Mouse (Mus musculus) embryo, embryonic 11.5 days (tissue): ENCODE data around the gene Tmem239.

Experiments
- DNase-seq: peaks from one replicate; pipeline ENCODE4 v3.0.0-alpha.2; 2012; ENCODE audit warnings: low read depth, low spot score

Gene Tmem239

GRCm38 (mm10) chr2:130450434-130450796, 44.1 kb downstream of the Tmem239 start:
- no peak for DNase-seq

DNA sequence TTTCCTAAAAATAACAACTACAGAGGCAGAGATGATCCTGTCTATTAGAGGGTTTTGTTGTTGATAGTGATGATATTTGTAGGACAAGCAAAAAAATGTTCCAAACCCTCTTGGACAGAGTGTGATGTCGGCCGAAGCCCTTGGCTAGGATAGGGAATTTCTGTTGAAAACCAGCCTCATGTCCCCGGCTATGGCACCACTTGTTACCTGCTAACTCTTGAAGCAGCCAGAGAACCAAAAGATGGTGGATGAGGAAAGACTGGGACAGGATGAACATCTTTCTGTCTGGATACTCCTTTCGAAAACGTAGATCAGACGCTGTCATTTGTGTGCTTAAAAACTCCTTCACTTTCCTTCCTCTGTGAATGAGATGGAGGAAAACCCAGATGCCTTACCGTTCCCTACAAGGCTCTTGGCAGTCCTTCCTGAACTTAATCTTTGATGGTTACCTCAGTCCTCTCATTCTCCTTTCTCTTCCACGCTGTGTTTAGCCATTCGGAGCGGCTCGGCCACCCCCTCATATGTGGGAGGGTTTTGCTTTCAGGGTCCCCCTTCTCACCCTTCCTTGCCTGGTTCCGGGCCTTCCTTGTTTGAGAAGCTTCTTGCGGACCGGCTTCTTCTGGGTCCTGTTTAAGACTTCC, 44.9 kb downstream of the Tmem239 start:
- no peak for DNase-seq

DNA sequence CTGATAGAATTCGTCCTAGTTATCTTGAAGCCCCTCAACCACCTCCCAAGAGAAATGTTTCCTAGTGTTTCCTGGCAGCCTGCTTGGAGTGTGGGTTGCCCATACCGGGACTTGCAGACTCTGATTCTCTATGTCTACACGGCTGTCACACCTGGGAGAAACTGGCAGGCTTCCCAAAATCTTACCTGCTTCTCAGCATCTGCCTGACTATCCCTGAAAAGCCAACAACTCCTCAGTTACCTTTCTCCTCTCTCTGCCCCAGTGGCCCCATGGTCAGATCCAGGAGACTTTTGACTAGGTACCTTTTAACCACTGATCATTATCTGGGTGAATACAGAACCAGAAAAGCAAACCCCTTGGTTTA, 45.4 kb downstream of the Tmem239 start:
- no peak for DNase-seq

DNA sequence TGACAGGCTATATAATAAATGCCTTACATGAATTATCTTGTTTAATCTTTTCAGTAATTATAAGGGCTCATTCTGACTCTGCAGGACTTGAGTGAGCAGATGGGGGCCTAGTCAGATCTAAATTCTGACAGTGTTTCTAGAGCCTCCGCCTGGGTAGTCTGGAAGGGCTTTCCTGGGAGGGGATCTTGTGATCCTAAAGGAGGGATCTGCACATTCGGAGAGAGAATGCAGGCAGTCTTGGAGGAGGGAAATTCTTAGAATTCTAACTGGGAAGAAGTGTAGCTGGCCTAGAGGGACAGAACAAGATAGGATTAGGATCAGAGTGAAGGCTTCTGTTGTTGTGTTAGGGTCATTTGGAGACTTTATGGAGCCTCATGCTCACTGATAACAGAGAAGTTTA, 46.0 kb downstream of the Tmem239 start:
- no peak for DNase-seq

DNA sequence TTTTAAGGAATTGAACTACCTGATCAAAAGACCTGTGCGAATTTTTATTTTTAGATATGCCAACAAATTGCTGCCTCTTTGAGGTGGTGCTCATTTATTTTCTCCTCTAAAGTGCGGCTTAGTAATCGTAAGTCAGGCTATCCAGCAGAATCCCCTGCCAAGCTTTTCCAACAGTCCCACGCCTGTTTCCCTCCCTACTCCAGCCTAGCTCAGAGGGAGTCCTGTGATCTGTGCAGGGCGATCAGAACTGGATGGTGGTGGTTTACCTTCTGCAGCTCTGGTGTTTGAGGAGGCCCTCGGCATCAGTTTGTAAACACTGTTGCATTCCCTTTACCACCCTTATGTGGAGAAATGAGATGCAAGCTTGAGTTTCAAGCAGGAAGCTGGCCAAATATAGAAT, 47.1 kb downstream of the Tmem239 start:
- no peak for DNase-seq

DNA sequence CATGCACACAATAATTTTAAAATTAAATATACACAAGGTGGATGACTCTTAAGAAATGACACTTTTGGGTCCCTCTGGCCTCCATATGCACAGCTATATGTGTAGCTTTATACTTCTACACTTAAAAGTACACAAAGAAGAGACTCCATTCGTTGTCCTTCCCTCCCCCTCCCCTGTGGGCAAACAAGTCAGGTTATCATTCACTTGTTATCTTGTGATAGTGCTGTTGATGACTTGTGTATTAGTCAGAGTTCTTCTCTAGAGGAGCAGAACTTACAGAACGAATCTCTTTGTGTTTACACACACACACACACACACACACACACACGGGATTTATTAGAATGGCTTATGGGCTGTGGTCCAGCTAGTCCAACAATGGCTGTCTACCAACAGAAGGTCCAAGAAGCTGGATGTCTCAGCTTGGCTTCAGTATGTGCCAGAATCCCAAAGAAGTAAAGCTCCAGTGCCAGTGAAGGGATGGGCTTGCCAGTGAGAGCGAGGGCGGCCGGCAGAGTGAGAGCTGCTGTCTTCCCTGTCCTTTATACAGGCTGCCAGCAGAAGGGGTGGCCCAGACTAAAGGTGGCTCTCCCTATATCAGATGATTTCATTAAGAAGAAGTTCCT, 48.6 kb downstream of the Tmem239 start:
- no peak for DNase-seq
